Mouse (Mus musculus) heart, embryonic 12.5 days (tissue): ENCODE results near the gene Gtf2h4. TPM values are rescaled to one million over a fixed set of nuclear protein-coding genes. Genes with fewer than 3 reads are reported as not detected.
A peak's percentile ranks its signal among the peaks of the same experiment; 100 is the strongest.

Experiments used
- ATAC-seq: fragments of 200-750 bp; cut with Nextera tagmentation; 2 replicates; pipeline ENCODE4 v1.8.0; 2017; ENCODE audit warnings: moderate TSS enrichment, moderate library complexity; ENCODE audit not compliant: insufficient number of reproducible peaks, low FRiP score
- H3K27ac ChIP-seq: fragments of 300-500 bp; sonication (generic); 2 replicates; pipeline ENCODE4 v1.5.1; 2016; ENCODE audit warnings: mild to moderate bottlenecking, moderate library complexity; ENCODE audit not compliant: poor library complexity, severe bottlenecking
- H3K27me3 ChIP-seq: fragments of 300-500 bp; sonication (generic); replicated peaks from 2 replicates; pipeline ENCODE4 v1.6.1; 2016; ENCODE audit warnings: mild to moderate bottlenecking, moderate library complexity
- H3K36me3 ChIP-seq: fragments of 300-500 bp; sonication (generic); 2 replicates; pipeline ENCODE4 v1.6.1; 2016; ENCODE audit warnings: mild to moderate bottlenecking, moderate library complexity
- H3K4me1 ChIP-seq: fragments of 300-500 bp; sonication (generic); replicated peaks from 2 replicates; pipeline ENCODE4 v1.6.1; 2016; ENCODE audit warnings: mild to moderate bottlenecking
- H3K4me2 ChIP-seq: fragments of 300-500 bp; sonication (generic); 2 replicates; pipeline ENCODE4 v1.6.1; 2016; ENCODE audit warnings: mild to moderate bottlenecking, moderate library complexity
- H3K4me3 ChIP-seq: fragments of 300-500 bp; sonication (generic); 2 replicates; pipeline ENCODE4 v1.5.1; 2016; ENCODE audit warnings: mild to moderate bottlenecking
- H3K9ac ChIP-seq: fragments of 300-500 bp; sonication (generic); 2 replicates; pipeline ENCODE4 v1.6.1; 2016; ENCODE audit warnings: mild to moderate bottlenecking, moderate library complexity
- H3K9me3 ChIP-seq: fragments of 300-500 bp; sonication (generic); replicated peaks from 2 replicates; pipeline ENCODE4 v1.6.1; 2016; ENCODE audit warnings: mild to moderate bottlenecking, moderate library complexity
- WGBS: fragments of 180-500 bp; shearing (Covaris S2); methylation state at CpG from one replicate; pipeline ENCODE4 v1.1.7; 2016; 5-methylcytosine and 5-hydroxymethylcytosine counted together
- polyA plus RNA-seq: library from polyadenylated mRNA; unstranded; fragments of >200 nt; fragmentation: Nextera tagmentation; extraction: Ambion mirVana; gene quantifications from 2 replicates; pipeline ENCODE4 v1.2.1, GENCODE M21; 2016

The Gtf2h4 gene
- polyA plus RNA-seq, 1 experiment from 2014 or later: 24.5 TPM

DNA sequence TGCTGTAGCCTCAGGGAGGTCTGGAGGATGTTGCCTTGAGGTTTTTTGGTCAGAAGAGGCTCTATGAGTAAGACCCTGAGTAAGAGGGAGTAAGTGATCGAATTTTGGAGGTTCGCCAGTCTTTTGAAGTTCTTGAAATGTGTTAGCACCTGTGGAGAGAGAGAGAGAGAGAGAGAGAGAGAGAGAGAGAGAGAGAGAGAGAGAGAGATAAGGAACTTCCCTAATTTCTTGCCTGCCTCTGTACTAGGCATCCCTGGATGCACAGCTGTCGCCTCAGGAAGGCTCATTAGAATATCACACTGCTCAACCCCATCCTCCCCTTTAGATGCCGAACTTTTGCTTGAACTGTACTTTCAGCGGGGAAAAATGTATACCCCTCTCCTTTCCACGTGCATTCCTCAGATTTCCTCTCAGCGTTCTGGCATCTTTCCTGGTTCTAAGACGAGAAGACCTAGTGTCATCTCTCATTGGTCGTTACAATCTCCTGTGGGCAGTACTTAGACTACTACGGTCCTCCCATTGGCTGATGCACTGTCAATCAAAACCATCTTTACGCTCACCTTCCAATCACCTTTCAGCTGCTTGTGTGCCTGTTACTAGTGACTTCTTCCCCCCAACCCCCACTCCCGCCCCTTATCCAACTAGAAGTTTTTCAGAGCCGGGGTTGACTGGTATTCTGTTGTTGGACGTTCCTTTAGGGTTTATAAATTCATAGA lies 34.9 kb downstream of the Gtf2h4 start:
- ATAC-seq: peak; percentile 84
- Histone ChIP-seq H3K36me3 (no peaks in the 10 kb centered on the region), H3K27ac (0 out of 2 replicates have a peak overlapping the region, but pooled peaks have one; percentile 59), H3K4me2 (peak overlapping the region; percentile 55), H3K4me3 (peak overlapping the region; percentile 29), H3K27me3 (peaks cover 26% of the 10 kb centered on the region), H3K9ac (no peak overlapping the region), H3K4me1 (peaks cover 17% of the 10 kb centered on the region), H3K9me3 (no peaks in the 10 kb centered on the region)
- 16% methylated on average over 14 of the region's 14 CpGs for WGBS

DNA sequence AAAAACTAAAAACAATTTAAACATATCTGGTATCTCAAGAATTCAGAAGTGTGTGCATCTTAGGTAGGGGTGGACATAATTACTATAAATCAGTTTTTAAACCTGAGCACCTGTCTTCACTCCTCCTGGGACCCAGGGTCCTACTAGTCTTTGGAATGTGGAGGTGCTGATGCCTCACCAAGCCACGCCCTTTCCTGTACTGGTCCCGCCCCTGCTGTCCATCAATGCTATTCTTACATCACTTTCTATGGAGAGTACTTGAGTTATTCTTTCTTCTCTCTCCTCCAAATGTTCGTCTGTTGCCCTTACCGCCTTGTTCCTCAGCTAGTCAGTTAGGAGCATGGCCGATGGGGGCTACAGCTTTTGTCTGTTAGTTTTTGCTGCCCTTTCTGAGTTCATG lies 37.2 kb downstream of the Gtf2h4 start:
- ATAC-seq: no peak
- WGBS: 34% methylated on average over 5 of the region's 5 CpGs
- peaks cover 17% of the 10 kb centered on the region for H3K4me1 ChIP-seq
- no peak overlapping the region for H3K27ac ChIP-seq
- H3K9me3 ChIP-seq: no peaks in the 10 kb centered on the region
- no peak overlapping the region for H3K4me2 ChIP-seq
- peaks cover 16% of the 10 kb centered on the region; the same call in 1 of the 2 replicates for H3K27me3 ChIP-seq
- H3K9ac ChIP-seq: no peak overlapping the region
- H3K36me3 ChIP-seq: no peaks in the 10 kb centered on the region
- H3K4me3 ChIP-seq: no peak overlapping the region

- Histone ChIP-seq H3K27me3 (peaks cover 16% of the 10 kb centered on the region; the same call in 1 of the 2 replicates), H3K36me3 (no peaks in the 10 kb centered on the region), H3K27ac (no peak overlapping the region), H3K9ac (no peak overlapping the region), H3K4me1 (peaks cover 17% of the 10 kb centered on the region), H3K4me2 (peak overlapping the region; percentile 69), H3K4me3 (peak overlapping the region; percentile 36), H3K9me3 (no peaks in the 10 kb centered on the region)
- WGBS: 5% methylated on average over 15 of the region's 15 CpGs
- no peak; the same call in 1 of the 2 replicates for ATAC-seq
Measured at GRCm38 (mm10) chr17:35635699-35636111, 37.8 kb downstream of the Gtf2h4 start.

GRCm38 (mm10) chr17:35635202-35635601 lies 38.3 kb downstream of the Gtf2h4 start:
- WGBS: 76% methylated on average over 3 of the region's 3 CpGs
- Histone ChIP-seq H3K27me3 (peaks cover 16% of the 10 kb centered on the region; the same call in 1 of the 2 replicates), H3K4me1 (peaks cover 17% of the 10 kb centered on the region), H3K9me3 (no peaks in the 10 kb centered on the region), H3K36me3 (no peaks in the 10 kb centered on the region), H3K4me3 (no peak overlapping the region), H3K4me2 (no peak overlapping the region), H3K27ac (no peak overlapping the region), H3K9ac (no peak overlapping the region)
- ATAC-seq: no peak

- Histone ChIP-seq H3K4me1 (peaks cover 8% of the 10 kb centered on the region; the same call in 1 of the 2 replicates), H3K27ac (no peak overlapping the region), H3K9ac (peak overlapping the region; percentile 30; the same call in 1 of the 2 replicates), H3K27me3 (peaks cover 16% of the 10 kb centered on the region; the same call in 1 of the 2 replicates), H3K4me2 (no peak overlapping the region), H3K9me3 (no peaks in the 10 kb centered on the region), H3K4me3 (no peak overlapping the region), H3K36me3 (no peaks in the 10 kb centered on the region)
- 13% methylated on average over 1 of the region's 1 CpGs for WGBS
- no peak for ATAC-seq
Measured at GRCm38 (mm10) chr17:35633992-35634391, 39.5 kb downstream of the Gtf2h4 start.

DNA sequence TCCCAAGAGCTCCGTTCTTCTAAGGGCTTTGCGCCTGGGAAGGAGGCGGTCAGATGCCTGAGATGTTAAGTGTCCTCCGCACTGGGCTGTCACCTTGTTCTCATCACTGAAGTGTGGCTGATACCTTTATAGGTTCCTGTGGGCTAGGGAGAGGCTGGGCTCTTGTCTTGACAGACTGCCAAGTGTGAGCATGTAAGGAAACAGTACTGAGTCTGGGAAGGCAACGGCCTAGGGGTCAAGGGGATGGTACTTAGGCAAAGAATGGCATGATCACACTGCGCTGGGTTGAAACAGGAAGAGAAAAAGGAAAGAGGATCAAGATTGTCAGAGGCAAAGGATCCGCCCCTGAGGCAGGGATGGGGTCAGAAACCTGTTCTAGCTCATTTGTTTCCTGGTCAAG lies 47.0 kb downstream of the Gtf2h4 start, which contains the start of gene Gm9573:
TSS of gene Gm9573 (minus strand) at position 101 of the 400 bp plus-strand sequence.
- ATAC-seq: no peak

More for the DNA sequence above, 47.0 kb downstream of the Gtf2h4 start, which contains the start of gene Gm9573:
- Histone ChIP-seq H3K4me2 (no peak within 1 kb of the TSS), H3K27ac (no peak within 1 kb of the TSS), H3K27me3 (no peaks in the 10 kb centered on the region), H3K9ac (no peak within 1 kb of the TSS), H3K9me3 (no peaks in the 10 kb centered on the region), H3K4me3 (no peak within 1 kb of the TSS), H3K36me3 (no peaks in the 10 kb centered on the region), H3K4me1 (no peaks in the 10 kb centered on the region)
- 67% methylated on average over 7 of the region's 7 CpGs for WGBS

Other genes starting within 250 kb of the Gtf2h4 start
- gene H2-Q6, start 248.9 kb downstream of the Gtf2h4 start, polyA plus RNA-seq: 0.57 TPM in 1 of 2 replicates, not detected in the other
- gene H2-Q7, start 234.6 kb downstream of the Gtf2h4 start, polyA plus RNA-seq: 0.83 and 1.0 TPM in 2 replicates
- 0.31 and 1.2 TPM in 2 replicates for gene H2-Q10, start 203.7 kb downstream of the Gtf2h4 start, polyA plus RNA-seq
- gene Pou5f1, start 167.7 kb downstream of the Gtf2h4 start, polyA plus RNA-seq: not detected in 2 replicates
- 49.6 and 49.8 TPM in 2 replicates for gene Tcf19, start 156.9 kb downstream of the Gtf2h4 start, polyA plus RNA-seq
- gene Cchcr1, start 156.6 kb downstream of the Gtf2h4 start, polyA plus RNA-seq: 15.9 and 17.7 TPM in 2 replicates
- gene Psors1c2, start 140.5 kb downstream of the Gtf2h4 start, polyA plus RNA-seq: 0.39 and 0.49 TPM in 2 replicates
- 0.46 and 0.72 TPM in 2 replicates for gene Cdsn, start 121.6 kb downstream of the Gtf2h4 start, polyA plus RNA-seq
- gene 2300002M23Rik, start 106.3 kb downstream of the Gtf2h4 start, polyA plus RNA-seq: not detected in 2 replicates
- not detected in 2 replicates for gene Sfta2, start 72.2 kb downstream of the Gtf2h4 start, polyA plus RNA-seq
- gene Gm9573, start 47.1 kb downstream of the Gtf2h4 start, polyA plus RNA-seq: not detected in 2 replicates
- gene Mucl3, start 30.0 kb downstream of the Gtf2h4 start, polyA plus RNA-seq: 0.14 and 0.37 TPM in 2 replicates
- 16.1 and 17.4 TPM in 2 replicates for gene Vars2, start 6.1 kb downstream of the Gtf2h4 start, polyA plus RNA-seq
- gene Ddr1, start 30.9 kb upstream of the Gtf2h4 start, polyA plus RNA-seq: 162 and 167 TPM in 2 replicates
- gene Ier3, start 147.9 kb upstream of the Gtf2h4 start, polyA plus RNA-seq: 37.6 and 38.6 TPM in 2 replicates
- 78.2 and 80.2 TPM in 2 replicates for gene Flot1, start 149.5 kb upstream of the Gtf2h4 start, polyA plus RNA-seq
- 743 and 773 TPM in 2 replicates for gene Tubb5, start 164.6 kb upstream of the Gtf2h4 start, polyA plus RNA-seq
- gene Mdc1, start 167.8 kb upstream of the Gtf2h4 start, polyA plus RNA-seq: 21.6 and 25.0 TPM in 2 replicates
- gene Nrm, start 187.6 kb upstream of the Gtf2h4 start, polyA plus RNA-seq: 48.9 and 50.7 TPM in 2 replicates
- 22.8 and 23.7 TPM in 2 replicates for gene Ppp1r18, start 191.9 kb upstream of the Gtf2h4 start, polyA plus RNA-seq
- gene Dhx16, start 206.1 kb upstream of the Gtf2h4 start, polyA plus RNA-seq: 22.4 and 26.6 TPM in 2 replicates
- gene 2310061I04Rik, start 223.7 kb upstream of the Gtf2h4 start, polyA plus RNA-seq: 25.6 and 26.2 TPM in 2 replicates
- gene Atat1, start 236.3 kb upstream of the Gtf2h4 start, polyA plus RNA-seq: 56.0 and 56.4 TPM in 2 replicates
- 63.4 and 72.7 TPM in 2 replicates for gene Mrps18b, start 242.7 kb upstream of the Gtf2h4 start, polyA plus RNA-seq
- gene Ppp1r10, start 242.7 kb upstream of the Gtf2h4 start, polyA plus RNA-seq: 35.8 and 39.6 TPM in 2 replicates